In genomic region chr12:85145630-85146029, GRCm38 (mm10) we compare ENCODE assay signal across 10 mouse cellular contexts. TPM values are rescaled to one million over a fixed set of nuclear protein-coding genes. Genes with fewer than 3 reads are reported as not detected.
A peak's percentile ranks its signal among the peaks of the same experiment; 100 is the strongest.
DNase-seq lines count a peak whose midpoint lies in the region; ATAC-seq lines count a peak whose summit lies in the region.
"Had no signal": no experiment of that assay in that cellular context is flagged by ENCODE, and none has a peak within 500 bp of the region (broad histone marks: within the 10 kb centered on the region; RNA-seq: fewer than 3 reads in every experiment).

No protein-coding gene starts in this region.

- H3K4me1 ChIP-seq in lung, embryonic 15.5 days = peaks cover 27% of the 10 kb centered on the region

- no peak overlapping the region for H3K9ac ChIP-seq in lung, embryonic 15.5 days
- H3K9ac ChIP-seq: liver, embryonic 14.5 days had no signal

- peak overlapping the region; percentile 51 for H3K27ac ChIP-seq in lung, embryonic 15.5 days
- H3K27ac ChIP-seq: liver, embryonic 14.5 days had no signal

- peak; percentile 50 to 59 for DNase-seq in cerebellum, postnatal 14 days
- DNase-seq in cerebellum, adult 9-10 months = no peak
- DNase-seq in lung, adult 18-20 months = no peak
- peak; percentile 57 to 66 for DNase-seq in heart, postnatal 36 days
- DNase-seq in lung, postnatal 4 days = peak; percentile 37 to 81
- DNase-seq in right cerebral cortex, postnatal 25 days = no peak
- no peak for DNase-seq in ovary, postnatal 10 days (ENCODE audit: low spot score)

- H3K36me3 ChIP-seq in lung, embryonic 15.5 days = no peaks in the 10 kb centered on the region

- intact Hi-C loops in heart, postnatal 36 days (cut with DNase I) = loop anchor here (2.0 to 10.0 kb wide), 2 partner anchors 23 to 349 kb away; no protein-coding TSS in a partner anchor

- no peak overlapping the region for H3K4me3 ChIP-seq in lung, embryonic 15.5 days

- WGBS in lung, embryonic 15.5 days = 39% methylated on average over 9 of the region's 9 CpGs

- no peaks in the 10 kb centered on the region for H3K9me3 ChIP-seq in lung, embryonic 15.5 days

- peaks cover 5% of the 10 kb centered on the region for H3K27me3 ChIP-seq in lung, embryonic 15.5 days
- H3K27me3 ChIP-seq: Patski had no signal

- peak; percentile 77 for ATAC-seq in lung, embryonic 15.5 days (ENCODE audit: borderline replicate concordance, extremely low read depth, low FRiP score, low TSS enrichment)
- ATAC-seq: Patski had no signal

- H3K4me2 ChIP-seq in lung, embryonic 15.5 days = no peak overlapping the region

RNA-seq across cellular contexts. Expression of gene Rps6kl1, which starts 5.4 kb away (rescaled TPM):
- 1.1 and 1.4 TPM in 2 replicates for polyA plus RNA-seq in lung, embryonic 15.5 days (2015; fragmentation: Nextera tagmentation; extraction: Ambion mirVana)
- total RNA-seq in heart, postnatal 36 days (2021) = 1 to 10 TPM; 3.6 to 3.9 TPM

RNA-seq across cellular contexts. Expression of gene Pgf, which starts 32.0 kb away (rescaled TPM):
- polyA plus RNA-seq in lung, embryonic 15.5 days (2015; fragmentation: Nextera tagmentation; extraction: Ambion mirVana) = 10.8 and 12.7 TPM in 2 replicates
- 1 to 10 TPM; 3.4 to 4.6 TPM for total RNA-seq in heart, postnatal 36 days (2021)

RNA-seq across cellular contexts. Expression of gene Dlst, which starts 35.0 kb away (rescaled TPM):
- 108 and 109 TPM in 2 replicates for polyA plus RNA-seq in lung, embryonic 15.5 days (2015; fragmentation: Nextera tagmentation; extraction: Ambion mirVana)
- 100 to 1,000 TPM; 681 to 829 TPM for total RNA-seq in heart, postnatal 36 days (2021)

RNA-seq across cellular contexts. Expression of gene Prox2, which starts 35.1 kb away (rescaled TPM):
- 5.5 and 6.6 TPM in 2 replicates for polyA plus RNA-seq in lung, embryonic 15.5 days (2015; fragmentation: Nextera tagmentation; extraction: Ambion mirVana)
- 1 to 10 TPM; 2.1 to 2.3 TPM for total RNA-seq in heart, postnatal 36 days (2021)

Comparison
In these comparisons a context has a peak if more than half of its experiments do, and no peak if none do; other contexts are left out.
1. DNase-seq: peak in cerebellum, postnatal 14 days (2 of 2), heart, postnatal 36 days (2 of 2) and lung, postnatal 4 days (2 of 2); none in cerebellum, adult 9-10 months (single experiment), lung, adult 18-20 months (0 of 2), right cerebral cortex, postnatal 25 days (single experiment) and ovary, postnatal 10 days (single experiment).